Mouse (Mus musculus) spleen, adult 2 months (tissue): ENCODE data around the gene Zfp383. TPM values are rescaled to one million over a fixed set of nuclear protein-coding genes. Genes with fewer than 3 reads are reported as not detected.
"Not testable (repeated sequence)": the region's sequence is repeated elsewhere in the genome, so short reads cannot be mapped to it uniquely, and the experiment has no call there.

ENCODE experiments used
- DNase-seq, 2 experiments: peaks; one replicate each; pipeline versions ENCODE4 v3.0.0 to v3.0.0-alpha.2; 2012 to 2021; ENCODE audit warnings: low spot score in 2 of 2, low read depth in 1 of 2
- H3K27ac ChIP-seq: fragments of 200-500 bp; 2 replicates; pipeline ENCODE4 v1.5.1; 2012; ENCODE audit warnings: low read length, inconsistent platforms; ENCODE audit not compliant: insufficient read depth
- H3K27me3 ChIP-seq: fragments of 200-500 bp; 2 replicates; pipeline ENCODE4 v1.6.1; 2012; ENCODE audit warnings: mild to moderate bottlenecking, moderate library complexity, low read length, inconsistent platforms; ENCODE audit not compliant: control insufficient read depth, insufficient read depth
- H3K36me3 ChIP-seq: fragments of 200-500 bp; 2 replicates; pipeline ENCODE4 v1.6.1; 2012; ENCODE audit warnings: mild to moderate bottlenecking, low read length, inconsistent platforms; ENCODE audit not compliant: control insufficient read depth, insufficient read depth
- H3K4me1 ChIP-seq: fragments of 200-500 bp; 2 replicates; pipeline ENCODE4 v1.6.1; 2011; ENCODE audit warnings: inconsistent platforms; ENCODE audit not compliant: control insufficient read depth, insufficient read depth, insufficient read length
- H3K4me3 ChIP-seq: fragments of 200-500 bp; 2 replicates; pipeline ENCODE4 v1.5.1; 2011; ENCODE audit warnings: mild to moderate bottlenecking, inconsistent platforms; ENCODE audit not compliant: insufficient read depth, insufficient read length; ENCODE audit errors: extremely low read depth
- CTCF ChIP-seq: fragments of 200-500 bp; IDR thresholded peaks from 2 replicates; pipeline ENCODE4 v1.5.1; 2011; ENCODE audit warnings: mild to moderate bottlenecking, inconsistent platforms; ENCODE audit not compliant: insufficient read depth, insufficient read length, insufficient replicate concordance; ENCODE audit errors: extremely low read depth
- POLR2A ChIP-seq: fragments of 200-500 bp; IDR thresholded peaks from 2 replicates; pipeline ENCODE4 v1.6.1; 2011; ENCODE audit warnings: low read depth, low read length, inconsistent platforms
- WGBS: fragments of 180-500 bp; shearing (Covaris S2); methylation state at CpG from one replicate; pipeline ENCODE4 v1.1.7; 2018; 5-methylcytosine and 5-hydroxymethylcytosine counted together
- polyA plus RNA-seq: library from polyadenylated mRNA; depleted of rRNA; stranded (reverse); fragments of >200 nt; gene quantifications from 2 replicates; pipeline ENCODE4 v1.2.3, GENCODE M21; 2012; rRNA removed

The Zfp383 gene
- polyA plus RNA-seq, 1 experiment, result 0.35 TPM

GRCm38 (mm10) chr7:29956257-29956656 is 48.2 kb downstream of the Zfp383 start:
- Histone ChIP-seq H3K4me1 (no peaks in the 10 kb centered on the region), H3K27ac (no peak overlapping the region), H3K4me3 (no peak overlapping the region), H3K27me3 (no peaks in the 10 kb centered on the region), H3K36me3 (no peaks in the 10 kb centered on the region)
- 86% methylated on average over 10 of the region's 10 CpGs for WGBS
- no peak for DNase-seq
- TF ChIP-seq CTCF, result no peak
- TF ChIP-seq POLR2A, result no peak

GRCm38 (mm10) chr7:29958125-29958724 is 50.2 kb downstream of the Zfp383 start:
- DNase-seq, result no peak
- TF ChIP-seq POLR2A (no peak), CTCF (no peak)
- WGBS, result 59% methylated on average over 11 of the region's 11 CpGs
- no peaks in the 10 kb centered on the region for H3K27me3 ChIP-seq
- H3K36me3 ChIP-seq, result no peaks in the 10 kb centered on the region
- H3K4me1 ChIP-seq, result no peaks in the 10 kb centered on the region
- no peak overlapping the region for H3K27ac ChIP-seq
- H3K4me3 ChIP-seq, result no peak overlapping the region

- TF ChIP-seq CTCF (no peak), POLR2A (no peak)
- no peak for DNase-seq
- Histone ChIP-seq H3K4me3 (no peak overlapping the region), H3K27me3 (no peaks in the 10 kb centered on the region), H3K27ac (no peak overlapping the region), H3K36me3 (no peaks in the 10 kb centered on the region), H3K4me1 (no peaks in the 10 kb centered on the region)
- WGBS, result 67% methylated on average over 3 of the region's 3 CpGs
Observed at GRCm38 (mm10) chr7:29959004-29959403, 51.0 kb downstream of the Zfp383 start.

- not testable (repeated sequence) for H3K4me1 ChIP-seq, DNase-seq, H3K36me3 ChIP-seq, H3K27ac ChIP-seq, H3K4me3 ChIP-seq, H3K27me3 ChIP-seq
- WGBS, result 75% methylated on average over 39 of the region's 39 CpGs
Observed at GRCm38 (mm10) chr7:29965115-29965810, 57.2 kb downstream of the Zfp383 start.

Other genes with a start within 250 kb of the Zfp383 start
- 0.13 and 0.20 TPM in 2 replicates for gene Catsperg2, start 181.2 kb upstream of the Zfp383 start, polyA plus RNA-seq
- 3.2 and 3.4 TPM in 2 replicates for gene Zfp84, start 139.7 kb upstream of the Zfp383 start, polyA plus RNA-seq
- 0.69 and 0.74 TPM in 2 replicates for gene Zfp30, start 124.2 kb upstream of the Zfp383 start, polyA plus RNA-seq
- gene Zfp790, start 92.1 kb upstream of the Zfp383 start, polyA plus RNA-seq, result 1.2 and 1.5 TPM in 2 replicates
- gene Zfp940, start 54.6 kb upstream of the Zfp383 start, polyA plus RNA-seq, result 0.37 and 0.39 TPM in 2 replicates
- gene Zfp420, start 48.2 kb upstream of the Zfp383 start, polyA plus RNA-seq, result 0.99 and 1.2 TPM in 2 replicates
- gene Zfp27, start 1.7 kb upstream of the Zfp383 start, polyA plus RNA-seq, result 0.93 and 1.0 TPM in 2 replicates
- 4.0 and 6.0 TPM in 2 replicates for gene Zfp74, start 45.9 kb downstream of the Zfp383 start, polyA plus RNA-seq
- 3.0 and 3.1 TPM in 2 replicates for gene Zfp568, start 75.7 kb downstream of the Zfp383 start, polyA plus RNA-seq
- 1.1 and 1.4 TPM in 2 replicates for gene Zfp14, start 143.2 kb downstream of the Zfp383 start, polyA plus RNA-seq
- gene Zfp82, start 164.7 kb downstream of the Zfp383 start, polyA plus RNA-seq, result 0.40 and 0.81 TPM in 2 replicates
- 0.16 TPM in 1 of 2 replicates, not detected in the other for gene Gm26920, start 182.2 kb downstream of the Zfp383 start, polyA plus RNA-seq
- 1.1 and 2.2 TPM in 2 replicates for gene Zfp566, start 182.3 kb downstream of the Zfp383 start, polyA plus RNA-seq
- 9.3 and 11.3 TPM in 2 replicates for gene Zfp260, start 186.6 kb downstream of the Zfp383 start, polyA plus RNA-seq
- 0.92 and 1.9 TPM in 2 replicates for gene Zfp382, start 213.7 kb downstream of the Zfp383 start, polyA plus RNA-seq